Mouse (Mus musculus): ENCODE measurements around the gene Aldh8a1. TPM values are rescaled to one million over a fixed set of nuclear protein-coding genes. Genes with fewer than 3 reads are reported as not detected.
"Not testable (repeated sequence)": the region's sequence is repeated elsewhere in the genome, so short reads cannot be mapped to it uniquely, and the experiment has no call there.

Aldh8a1 gene
- total RNA-seq, 2 experiments from 2014 or later, result 0.20 to 0.23 TPM

DNA sequence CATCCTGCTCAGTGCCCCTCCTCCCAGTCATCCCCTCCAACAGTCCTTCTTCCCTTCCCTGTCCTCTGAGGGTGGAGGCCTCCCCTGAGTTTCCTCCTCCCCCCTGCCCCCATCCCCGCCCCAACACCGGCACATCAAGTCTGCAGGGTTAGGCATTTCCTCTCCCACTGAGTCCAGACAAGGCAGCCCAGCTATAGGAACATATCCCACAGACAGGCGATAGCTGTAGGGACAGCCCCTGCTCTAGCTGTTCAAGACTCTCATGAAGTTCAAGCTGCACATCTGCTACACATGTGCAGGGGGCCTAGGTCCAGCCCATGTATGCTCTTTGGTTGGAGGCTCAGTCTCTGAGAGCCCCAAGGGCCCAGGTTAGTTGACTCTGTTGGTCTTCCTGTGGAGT lies 10.6 kb upstream of the Aldh8a1 start:
- DNase-seq (ENCODE audit: extremely low spot score in 1 of 2, low spot score in 1 of 2), result no peak

GRCm38 (mm10) chr10:21367481-21367880 lies 9.6 kb upstream of the Aldh8a1 start:
- DNase-seq (ENCODE audit: extremely low spot score in 1 of 2, low spot score in 1 of 2), result no peak

GRCm38 (mm10) chr10:21369586-21369985 lies 7.5 kb upstream of the Aldh8a1 start:
- DNase-seq (ENCODE audit: extremely low spot score in 1 of 2, low spot score in 1 of 2), result no peak

- no peak for DNase-seq (ENCODE audit: extremely low spot score in 1 of 2, low spot score in 1 of 2)
Measured at GRCm38 (mm10) chr10:21372271-21372670, 4.8 kb upstream of the Aldh8a1 start.

- peak in 1 of 2 experiments; percentile 20 for DNase-seq (ENCODE audit: extremely low spot score in 1 of 2, low spot score in 1 of 2)
Measured at GRCm38 (mm10) chr10:21378196-21378944, 1.3 kb downstream of the Aldh8a1 start.

DNA sequence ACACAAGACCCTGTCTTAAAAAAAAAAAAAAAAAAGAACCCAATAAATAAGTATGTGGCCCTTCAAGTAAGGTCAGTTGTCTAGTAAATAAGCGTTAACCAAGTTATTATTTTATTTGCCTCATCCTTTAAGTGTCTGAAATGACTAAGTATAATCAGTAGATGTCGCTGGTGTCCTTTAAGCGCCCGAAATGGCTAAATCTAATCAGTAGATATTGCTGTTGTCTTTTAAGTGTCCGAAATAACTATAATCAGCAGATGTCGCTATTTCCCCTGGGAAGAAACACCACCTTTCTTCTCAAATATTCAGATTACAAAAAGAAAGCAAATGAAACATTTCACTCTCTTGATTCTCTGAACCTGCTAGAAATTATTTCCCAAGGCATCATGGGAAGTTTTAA lies 5.8 kb downstream of the Aldh8a1 start:
- no peak for DNase-seq (ENCODE audit: extremely low spot score in 1 of 2, low spot score in 1 of 2)

DNA sequence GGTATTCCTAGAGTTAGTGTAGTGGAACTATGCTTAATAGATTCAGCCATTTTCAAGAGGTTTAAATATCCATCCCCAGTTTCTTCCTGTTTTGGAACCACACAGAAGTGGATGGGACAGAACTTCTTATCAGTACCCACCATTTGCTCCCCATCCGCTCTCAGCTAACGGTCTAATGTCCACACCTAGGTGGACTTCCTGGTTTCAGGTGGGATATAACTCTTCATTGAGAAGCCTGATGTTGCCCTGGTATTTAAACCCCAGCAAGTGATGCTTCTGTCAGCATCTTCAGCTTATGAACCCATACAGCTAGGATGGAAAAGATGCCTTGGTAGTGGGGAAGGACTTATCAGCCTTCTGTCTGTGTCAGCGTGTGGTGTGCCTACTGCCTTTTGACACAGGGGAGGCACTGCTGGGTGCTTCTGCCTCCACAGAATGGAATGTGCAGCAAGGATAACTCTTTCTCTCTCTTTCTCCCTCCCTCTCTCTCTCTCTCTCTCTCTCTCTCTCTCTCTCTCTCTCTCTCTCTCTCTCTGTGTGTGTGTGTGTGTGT lies 8.1 kb downstream of the Aldh8a1 start:
- no peak for DNase-seq (ENCODE audit: extremely low spot score in 1 of 2, low spot score in 1 of 2)

DNA sequence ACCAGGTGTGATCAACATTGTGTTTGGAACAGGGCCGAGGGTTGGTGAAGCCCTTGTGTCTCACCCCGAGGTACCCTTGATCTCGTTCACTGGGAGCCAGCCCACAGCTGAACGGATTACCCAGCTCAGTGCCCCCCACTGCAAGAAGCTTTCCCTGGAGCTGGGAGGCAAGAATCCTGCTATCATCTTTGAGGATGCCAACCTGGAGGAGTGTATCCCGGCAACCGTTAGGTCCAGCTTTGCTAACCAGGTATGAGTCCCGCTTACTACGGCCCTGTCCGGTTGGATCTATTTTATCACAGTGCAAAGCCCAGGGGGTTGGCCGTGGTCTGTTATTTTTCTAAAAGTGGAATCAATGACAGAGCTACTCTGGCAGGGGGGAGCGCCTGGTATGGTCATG lies 12.0 kb downstream of the Aldh8a1 start:
- DNase-seq (ENCODE audit: extremely low spot score in 1 of 2, low spot score in 1 of 2), result no peak

- no peak for DNase-seq (ENCODE audit: extremely low spot score in 1 of 2, low spot score in 1 of 2)
Measured at GRCm38 (mm10) chr10:21390440-21390839, 13.3 kb downstream of the Aldh8a1 start.

DNA sequence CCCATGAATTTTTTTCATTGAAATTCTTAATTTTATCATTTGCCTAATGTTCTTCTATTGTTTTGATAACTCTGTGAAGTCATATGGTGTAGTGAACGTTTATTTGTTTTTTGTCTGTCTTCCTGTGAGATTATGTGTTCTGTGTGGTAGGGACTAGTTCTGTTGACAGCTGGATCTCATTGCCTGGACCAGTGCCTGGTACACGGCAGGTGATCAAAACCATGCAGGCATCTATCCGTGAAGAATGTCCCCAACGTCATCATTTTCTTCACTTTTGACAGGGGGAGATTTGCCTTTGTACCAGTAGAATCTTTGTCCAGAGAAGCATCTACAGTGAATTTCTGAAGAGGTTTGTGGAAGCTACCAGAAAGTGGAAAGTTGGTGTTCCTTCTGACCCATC lies 14.2 kb downstream of the Aldh8a1 start:
- no peak for DNase-seq (ENCODE audit: extremely low spot score in 1 of 2, low spot score in 1 of 2)

- DNase-seq (ENCODE audit: extremely low spot score in 1 of 2, low spot score in 1 of 2), result no peak
Measured at GRCm38 (mm10) chr10:21393390-21393789, 16.3 kb downstream of the Aldh8a1 start.

- no peak for DNase-seq (ENCODE audit: extremely low spot score in 1 of 2, low spot score in 1 of 2)
Measured at GRCm38 (mm10) chr10:21395426-21396139, 18.5 kb downstream of the Aldh8a1 start.

DNA sequence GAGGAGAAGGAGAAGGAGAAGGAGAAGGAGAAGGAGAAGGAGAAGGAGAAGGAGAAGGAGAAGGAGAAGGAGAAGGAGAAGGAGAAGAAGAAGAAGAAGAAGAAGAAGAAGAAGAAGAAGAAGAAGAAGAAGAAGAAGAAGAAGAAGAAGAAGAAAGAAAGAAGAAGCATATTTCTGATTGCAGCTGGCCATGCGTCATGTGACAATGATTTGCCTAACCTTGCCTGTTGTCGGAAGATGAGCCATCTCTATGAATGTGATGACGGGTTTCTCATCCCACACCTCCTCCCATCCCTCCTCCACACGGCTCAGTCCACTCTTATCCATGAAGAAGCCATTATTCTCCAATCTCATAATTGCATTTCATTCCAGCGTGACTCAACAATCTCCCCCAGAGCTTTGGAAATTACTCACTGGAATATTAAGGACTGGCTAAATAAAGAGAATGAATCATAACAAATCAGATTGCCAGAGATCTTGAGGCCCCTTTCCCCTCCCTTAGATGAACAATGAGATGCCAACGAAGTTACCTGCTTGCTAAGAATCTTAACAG lies 21.9 kb downstream of the Aldh8a1 start:
- DNase-seq (ENCODE audit: extremely low spot score in 1 of 2, low spot score in 1 of 2), result not testable (repeated sequence)

DNA sequence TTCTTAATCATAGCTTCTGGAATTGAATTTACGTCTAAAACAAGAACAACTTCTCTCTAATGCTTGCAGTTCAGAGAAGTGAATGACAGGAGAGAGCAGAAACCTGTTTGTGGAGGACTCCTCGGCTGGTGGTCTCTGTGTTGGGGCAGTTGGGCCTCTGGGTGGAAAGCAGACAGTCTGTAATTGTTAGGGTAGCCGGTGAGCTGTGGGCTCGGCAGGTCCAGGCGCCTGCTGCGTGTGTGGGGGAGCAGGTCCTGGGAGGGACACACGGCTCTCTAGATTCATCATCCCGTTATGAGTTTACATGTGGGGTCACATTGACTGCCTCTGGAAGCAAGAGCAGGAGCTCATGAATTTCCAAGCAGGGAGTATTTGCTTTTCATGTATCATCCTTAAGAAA lies 22.5 kb downstream of the Aldh8a1 start:
- no peak for DNase-seq (ENCODE audit: extremely low spot score in 1 of 2, low spot score in 1 of 2)

GRCm38 (mm10) chr10:21400031-21400430 lies 22.9 kb downstream of the Aldh8a1 start:
- no peak for DNase-seq (ENCODE audit: extremely low spot score in 1 of 2, low spot score in 1 of 2)

DNA sequence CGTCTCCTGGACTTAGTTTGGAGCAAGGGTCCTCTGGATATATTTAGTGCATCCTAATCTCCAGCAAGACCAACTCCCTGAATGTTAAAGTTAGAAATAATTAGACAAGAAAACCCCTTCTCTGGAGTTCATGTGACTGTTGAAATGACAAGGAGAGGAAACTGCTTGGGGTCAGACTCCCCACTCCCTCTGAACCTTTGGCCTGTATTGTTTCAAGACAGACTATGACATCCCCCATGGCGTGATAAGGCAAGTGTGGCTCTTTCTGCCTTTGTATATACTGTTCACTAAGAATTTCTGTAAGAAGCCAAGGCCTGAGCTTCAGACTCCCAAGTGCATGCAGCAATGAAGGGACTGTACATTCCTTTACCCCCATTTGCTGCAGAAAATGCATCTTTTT lies 23.4 kb downstream of the Aldh8a1 start:
- no peak for DNase-seq (ENCODE audit: extremely low spot score in 1 of 2, low spot score in 1 of 2)

DNA sequence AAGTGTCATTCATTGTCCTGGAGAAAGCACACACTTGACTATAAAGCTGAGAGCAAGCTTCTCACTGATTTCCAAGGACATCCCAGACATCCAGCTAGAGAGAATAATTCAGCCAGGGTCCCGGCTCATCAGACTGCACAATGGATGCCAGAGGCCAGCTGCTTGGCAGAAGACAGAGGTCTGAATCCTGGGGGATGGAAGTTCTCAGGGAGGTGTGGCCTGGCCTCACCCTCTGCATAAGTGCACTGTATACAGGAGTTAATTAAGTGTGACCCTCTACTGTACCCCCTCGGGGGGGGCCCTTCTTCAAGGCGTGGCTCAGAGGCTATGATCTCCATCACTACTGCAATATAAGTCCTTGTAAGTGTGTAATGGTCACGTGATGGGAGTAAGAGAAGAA lies 24.2 kb downstream of the Aldh8a1 start:
- DNase-seq (ENCODE audit: extremely low spot score in 1 of 2, low spot score in 1 of 2), result no peak

GRCm38 (mm10) chr10:21404822-21405221 lies 27.7 kb downstream of the Aldh8a1 start:
- DNase-seq (ENCODE audit: extremely low spot score in 1 of 2, low spot score in 1 of 2), result no peak

DNA sequence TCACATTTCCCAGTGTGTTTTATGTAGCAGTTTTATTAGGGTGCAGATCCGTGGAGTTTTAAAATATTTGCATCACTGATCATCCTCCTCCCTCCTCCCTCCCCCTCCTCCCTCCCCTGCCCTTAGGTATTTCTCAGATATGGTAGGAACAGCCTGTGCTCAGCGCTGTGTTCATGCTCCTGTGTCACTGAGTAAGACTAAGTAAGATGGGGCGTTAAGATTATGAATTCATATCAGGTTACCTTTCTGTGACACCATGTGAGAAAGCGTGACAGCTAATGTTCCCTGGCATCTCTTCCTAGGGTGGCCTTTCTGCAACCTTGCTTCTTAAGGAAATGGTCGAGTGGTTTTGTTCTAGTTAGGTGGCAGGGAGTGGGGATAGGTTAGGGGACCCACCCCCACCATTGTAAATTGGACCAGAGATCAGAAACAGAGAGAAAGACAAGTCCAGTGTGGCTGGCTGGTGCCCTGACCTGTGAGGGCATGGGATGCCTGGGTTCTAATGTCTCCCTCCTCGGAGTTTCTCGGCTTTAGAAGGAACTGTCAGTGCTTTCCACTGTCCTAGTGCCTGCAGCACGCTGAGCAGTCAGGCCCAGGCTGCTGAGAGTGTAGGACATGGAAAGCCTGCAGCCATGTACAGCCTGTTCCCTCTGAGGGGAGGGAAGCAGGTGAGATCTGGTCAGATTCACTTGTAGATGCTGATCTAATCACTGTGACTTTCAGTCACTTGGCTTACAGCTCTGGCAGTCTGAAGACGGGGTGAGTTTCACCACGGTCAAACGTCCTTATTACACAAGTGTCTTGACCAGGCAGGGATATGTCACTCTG lies 28.8 kb downstream of the Aldh8a1 start:
- no peak for DNase-seq (ENCODE audit: extremely low spot score in 1 of 2, low spot score in 1 of 2)

DNA sequence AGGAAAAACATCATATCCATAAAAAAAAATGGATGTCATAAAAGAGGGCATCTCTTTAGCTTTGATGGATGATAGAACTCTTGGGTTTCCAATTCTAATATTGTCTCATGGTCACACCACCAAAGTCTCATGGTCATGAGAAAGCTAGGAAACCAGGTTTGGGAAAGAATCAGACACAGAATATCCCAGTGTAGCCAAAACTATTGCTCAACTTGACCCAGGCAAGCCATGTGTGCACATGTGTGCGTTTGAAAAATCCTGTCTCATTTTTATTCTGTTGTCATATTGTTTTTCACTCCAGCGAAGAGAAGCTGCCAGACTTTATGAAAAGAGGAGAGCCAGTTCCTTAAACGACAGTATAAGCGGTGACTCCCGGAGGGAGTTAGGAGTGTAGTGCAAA lies 33.6 kb downstream of the Aldh8a1 start:
- DNase-seq (ENCODE audit: extremely low spot score in 1 of 2, low spot score in 1 of 2), result no peak

Measured in layer of hippocampus, postnatal 25 days (tissue).